Mouse (Mus musculus) G1E (cell line): ENCODE results near the gene Clba1. TPM values are rescaled to one million over a fixed set of nuclear protein-coding genes. Genes with fewer than 3 reads are reported as not detected.
"Not testable (repeated sequence)": the region's sequence is repeated elsewhere in the genome, so short reads cannot be mapped to it uniquely, and the experiment has no call there.

Source experiments
- ATAC-seq: 2 replicates; pipeline ENCODE4 v1.8.0; 2016; ENCODE audit warnings: mild to moderate bottlenecking; ENCODE audit not compliant: insufficient number of reproducible peaks, poor library complexity, low FRiP score, severe bottlenecking; ENCODE audit errors: extremely low read depth
- DNase-seq: peaks from one replicate; pipeline ENCODE4 v3.0.0; 2012; ENCODE audit warnings: low spot score
- H3K27me3 ChIP-seq: 2 replicates; pipeline ENCODE4 v1.6.1; 2012; ENCODE audit warnings: mild to moderate bottlenecking, low read length, inconsistent platforms; ENCODE audit not compliant: insufficient read depth
- H3K36me3 ChIP-seq: replicated peaks from 2 replicates; pipeline ENCODE3; 2012; ENCODE audit warnings: mild to moderate bottlenecking, inconsistent platforms
- H3K4me1 ChIP-seq: 2 replicates; pipeline ENCODE4 v1.6.1; 2012; ENCODE audit warnings: low read depth, low read length, inconsistent platforms, mixed read lengths; ENCODE audit not compliant: insufficient read depth
- H3K4me3 ChIP-seq: 2 replicates; pipeline ENCODE4 v1.5.1; 2012; ENCODE audit warnings: low read depth, mild to moderate bottlenecking, inconsistent platforms, low read length, moderate library complexity, mixed read lengths
- H3K9me3 ChIP-seq: replicated peaks from 2 replicates; pipeline ENCODE4 v1.6.1; 2012; ENCODE audit warnings: inconsistent platforms
- CTCF ChIP-seq: IDR thresholded peaks from 2 replicates; pipeline ENCODE4 v1.5.1; 2012; ENCODE audit warnings: low read depth, low read length, inconsistent platforms, mixed read lengths
- GATA1 ChIP-seq: IDR thresholded peaks from 2 replicates; pipeline ENCODE4 v1.6.1; 2012; ENCODE audit warnings: borderline replicate concordance, low read length, inconsistent platforms, mixed read lengths
- GATA2 ChIP-seq: IDR thresholded peaks from 2 replicates; pipeline ENCODE4 v1.6.1; 2012; ENCODE audit warnings: low read depth, low read length, inconsistent platforms, borderline replicate concordance
- POLR2AphosphoS5 ChIP-seq: IDR thresholded peaks from 2 replicates; pipeline ENCODE4 v1.6.1; 2012; ENCODE audit warnings: low read depth, low read length, inconsistent platforms; ENCODE audit not compliant: insufficient replicate concordance
- TAL1 ChIP-seq: conservative IDR thresholded peaks from 2 replicates; pipeline ENCODE4 v1.6.1; 2012; ENCODE audit warnings: low read depth, low read length, inconsistent platforms, mixed read lengths
- polyA plus RNA-seq: library from polyadenylated mRNA; stranded (reverse); fragments of >175 nt; gene quantifications from 2 replicates; pipeline ENCODE4 v1.2.3, GENCODE M21; 2012
- total RNA-seq, 2 experiments: library from RNA; stranded (forward) in 1 of 2; stranded (reverse) in 1 of 2; fragments of 200-1000 nt in 1 of 2; fragments of >200 nt in 1 of 2; fragmentation: Nextera tagmentation in 1 of 2; gene quantifications; 2 replicates each; pipeline ENCODE4 v1.2.3; 2014 to 2017

Gene Clba1
- total and polyA plus RNA-seq, 3 experiments, result 0.83 to 5.3 (median 1.5) TPM

GRCm38 (mm10) chr12:112840209-112841086, 31.7 kb downstream of the Clba1 start:
- DNase-seq, result no peak
- Histone ChIP-seq H3K4me3 (no peak overlapping the region), H3K9me3 (0 out of 2 replicates have a peak, but pooled peaks cover 2% of the 10 kb centered on the region), H3K4me1 (no peaks in the 10 kb centered on the region), H3K36me3 (no peaks in the 10 kb centered on the region), H3K27me3 (peaks cover 19% of the 10 kb centered on the region)
- ATAC-seq, result no peak
- TF ChIP-seq CTCF (no peak), POLR2AphosphoS5 (no peak), GATA2 (no peak), TAL1 (no peak), GATA1 (no peak)

- not testable (repeated sequence) for H3K4me3 ChIP-seq, H3K36me3 ChIP-seq, DNase-seq, H3K9me3 ChIP-seq, ATAC-seq, H3K4me1 ChIP-seq
- H3K27me3 ChIP-seq, result peaks cover 21% of the 10 kb centered on the region
Measured at GRCm38 (mm10) chr12:112841338-112841892, 32.7 kb downstream of the Clba1 start.

- not testable (repeated sequence) for H3K36me3 ChIP-seq
Measured at GRCm38 (mm10) chr12:112842128-112842527, 33.4 kb downstream of the Clba1 start.

GRCm38 (mm10) chr12:112843803-112844202, 35.1 kb downstream of the Clba1 start:
- ATAC-seq (peak; percentile 81), DNase-seq (peak; percentile 88)
- H3K4me3 ChIP-seq, result no peak overlapping the region
- TF ChIP-seq CTCF, result peak; percentile 98
- TF ChIP-seq GATA1, result no peak
- no peak for TF ChIP-seq TAL1
- no peak for TF ChIP-seq GATA2
- TF ChIP-seq POLR2AphosphoS5, result no peak
- no peaks in the 10 kb centered on the region for H3K4me1 ChIP-seq
- 0 out of 2 replicates have a peak, but pooled peaks cover 2% of the 10 kb centered on the region for H3K9me3 ChIP-seq
- peaks cover 20% of the 10 kb centered on the region for H3K27me3 ChIP-seq
- no peaks in the 10 kb centered on the region for H3K36me3 ChIP-seq

More at GRCm38 (mm10) chr12:112842128-112842527, 33.4 kb downstream of the Clba1 start:
- not testable (repeated sequence) for ATAC-seq, DNase-seq, H3K4me3 ChIP-seq, H3K9me3 ChIP-seq, H3K4me1 ChIP-seq
- peaks cover 21% of the 10 kb centered on the region for H3K27me3 ChIP-seq

GRCm38 (mm10) chr12:112847880-112848279, 39.1 kb downstream of the Clba1 start:
- TF ChIP-seq POLR2AphosphoS5 (no peak), CTCF (no peak), GATA2 (no peak), TAL1 (no peak), GATA1 (no peak)
- Histone ChIP-seq H3K27me3 (peaks cover 17% of the 10 kb centered on the region), H3K4me1 (peaks cover 3% of the 10 kb centered on the region), H3K4me3 (no peak overlapping the region), H3K36me3 (no peaks in the 10 kb centered on the region), H3K9me3 (no peaks in the 10 kb centered on the region)
- ATAC-seq (no peak), DNase-seq (no peak)

GRCm38 (mm10) chr12:112849235-112850022, 40.7 kb downstream of the Clba1 start:
- Histone ChIP-seq H3K36me3 (no peaks in the 10 kb centered on the region), H3K27me3 (peaks cover 20% of the 10 kb centered on the region), H3K9me3 (no peaks in the 10 kb centered on the region), H3K4me1 (peaks cover 8% of the 10 kb centered on the region), H3K4me3 (no peak overlapping the region)
- TF ChIP-seq GATA1, result no peak
- no peak for TF ChIP-seq TAL1
- no peak for TF ChIP-seq POLR2AphosphoS5
- no peak for TF ChIP-seq GATA2
- no peak for TF ChIP-seq CTCF
- DNase-seq (no peak), ATAC-seq (no peak)

GRCm38 (mm10) chr12:112850344-112850743, 41.6 kb downstream of the Clba1 start:
- Histone ChIP-seq H3K4me1 (peaks cover 8% of the 10 kb centered on the region), H3K27me3 (peaks cover 20% of the 10 kb centered on the region), H3K4me3 (no peak overlapping the region), H3K36me3 (no peaks in the 10 kb centered on the region), H3K9me3 (no peaks in the 10 kb centered on the region)
- DNase-seq (no peak), ATAC-seq (no peak)
- TF ChIP-seq GATA1, result no peak
- no peak for TF ChIP-seq GATA2
- no peak for TF ChIP-seq POLR2AphosphoS5
